Comparison of ENCODE assay signal across 15 mouse cellular contexts in the genomic region with DNA sequence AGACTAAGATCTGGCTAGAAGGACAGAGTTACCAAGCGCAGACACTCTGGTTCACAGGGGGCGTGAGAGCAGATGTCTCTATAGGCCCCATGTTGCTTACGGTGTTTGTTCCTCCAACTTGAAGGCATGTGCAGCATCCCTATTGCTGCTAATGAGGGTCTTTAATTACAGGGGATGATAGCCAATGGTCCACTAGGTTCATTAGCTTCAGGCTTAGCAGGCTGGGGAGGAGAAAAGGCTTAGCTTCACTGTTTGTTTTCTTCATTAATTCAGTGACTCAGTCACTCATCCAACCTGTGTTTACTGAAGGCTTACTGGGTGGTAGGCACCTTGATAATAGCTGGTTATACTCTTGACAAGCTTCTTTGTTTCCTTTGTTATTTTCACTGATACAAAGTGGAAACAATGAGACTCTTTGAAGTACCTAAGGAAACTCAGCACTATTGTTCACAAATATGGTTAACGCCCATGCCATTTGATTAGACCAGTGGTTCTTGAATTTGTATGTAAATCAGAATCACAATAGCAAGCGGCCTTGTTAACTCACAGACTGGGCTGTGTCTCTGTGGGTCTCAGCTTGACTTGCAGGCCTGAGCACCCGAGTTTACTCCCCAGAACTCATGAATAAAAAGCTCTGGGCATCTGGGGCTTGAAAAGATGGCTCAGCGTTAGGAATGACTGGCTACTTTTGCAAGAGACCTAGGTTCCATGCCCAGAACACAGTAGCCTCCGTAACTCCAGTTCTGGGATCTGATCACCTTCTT.
DNase-seq lines count a peak whose midpoint lies in the region; ATAC-seq and TF ChIP-seq lines count a peak whose summit lies in the region.
"Had no signal": no experiment of that assay in that cellular context is flagged by ENCODE, and none has a peak within 500 bp of the region (broad histone marks: within the 10 kb centered on the region; RNA-seq: fewer than 3 reads in every experiment).

No protein-coding gene starts in this region.

- no peaks in the 10 kb centered on the region for H3K9me3 ChIP-seq in forebrain, embryonic 12.5 days
- H3K9me3 ChIP-seq in midbrain, embryonic 12.5 days, result no peaks in the 10 kb centered on the region
- H3K9me3 ChIP-seq: embryonic facial prominence, embryonic 13.5 days had no signal

- peak; percentile 16 for DNase-seq in embryo, embryonic 10.5 days (ENCODE audit: low spot score)
- DNase-seq in embryo, embryonic 10 days (ENCODE audit: low spot score), result no peak
- DNase-seq in Muller cell, postnatal 12 days (ENCODE audit: inconsistent ontology term), result peak; percentile 36
- no peak for DNase-seq in layer of hippocampus, postnatal 10 days (ENCODE audit: low spot score in 2 of 2)
- no peak for DNase-seq in ovary, postnatal 14 days (ENCODE audit: low spot score)
- no peak for DNase-seq in thymus, adult 2 months
- DNase-seq: cerebellum, adult 18-20 months; kidney, postnatal 14 days; layer of hippocampus, postnatal 36 days; liver; lung, embryonic 14.5 days; right cerebral cortex, postnatal 4 days had no signal

- H3K4me2 ChIP-seq in forebrain, embryonic 12.5 days, result no peak overlapping the region
- H3K4me2 ChIP-seq in midbrain, embryonic 12.5 days (replicated peaks), result no peak overlapping the region
- H3K4me2 ChIP-seq: embryonic facial prominence, embryonic 13.5 days; lung, embryonic 14.5 days had no signal

- 10% methylated on average over 8 of the region's 8 CpGs for WGBS in forebrain, embryonic 12.5 days
- WGBS in midbrain, embryonic 12.5 days, result 18% methylated on average over 8 of the region's 8 CpGs
- 93% methylated on average over 8 of the region's 8 CpGs for WGBS in thymus, adult 2 months

- no peak for TF ChIP-seq CTCF in thymus, adult 2 months (IDR thresholded peaks at IDR 0.05; ENCODE audit: borderline replicate concordance, control insufficient read depth, extremely low read depth, insufficient read depth, low read length, poor library complexity)

- H3K27me3 ChIP-seq in forebrain, embryonic 12.5 days, result peaks cover 56% of the 10 kb centered on the region
- H3K27me3 ChIP-seq in midbrain, embryonic 12.5 days, result peaks cover 10% of the 10 kb centered on the region
- no peaks in the 10 kb centered on the region for H3K27me3 ChIP-seq in thymus, adult 2 months (ENCODE audit: control insufficient read depth, insufficient read depth, low read length)
- H3K27me3 ChIP-seq: embryonic facial prominence, embryonic 13.5 days had no signal

- no peak overlapping the region for H3K9ac ChIP-seq in forebrain, embryonic 12.5 days
- no peak overlapping the region for H3K9ac ChIP-seq in midbrain, embryonic 12.5 days (replicated peaks)
- H3K9ac ChIP-seq: embryonic facial prominence, embryonic 13.5 days; lung, embryonic 14.5 days had no signal

- TF ChIP-seq POLR2A in thymus, adult 2 months (IDR thresholded peaks at IDR 0.05; ENCODE audit: control insufficient read depth, extremely low read depth, insufficient read depth, low read length, poor library complexity), result no peak

- H3K4me3 ChIP-seq in forebrain, embryonic 12.5 days (replicated peaks), result no peak overlapping the region
- no peak overlapping the region for H3K4me3 ChIP-seq in midbrain, embryonic 12.5 days
- H3K4me3 ChIP-seq in thymus, adult 2 months (ENCODE audit: control insufficient read depth, insufficient read depth, low read length), result no peak overlapping the region
- H3K4me3 ChIP-seq: embryonic facial prominence, embryonic 13.5 days had no signal

- no peaks in the 10 kb centered on the region for H3K36me3 ChIP-seq in forebrain, embryonic 12.5 days (replicated peaks)
- H3K36me3 ChIP-seq in midbrain, embryonic 12.5 days, result no peaks in the 10 kb centered on the region
- H3K36me3 ChIP-seq in thymus, adult 2 months (ENCODE audit: control insufficient read depth, insufficient read depth, low read length), result peaks cover 5% of the 10 kb centered on the region; the same call in 1 of the 2 replicates
- H3K36me3 ChIP-seq: embryonic facial prominence, embryonic 13.5 days had no signal

- H3K27ac ChIP-seq in forebrain, embryonic 12.5 days, result 0 out of 2 replicates have a peak overlapping the region, but pooled peaks have one; percentile 31
- H3K27ac ChIP-seq in midbrain, embryonic 12.5 days (replicated peaks), result peak overlapping the region; percentile 20; the same call in 1 of the 2 replicates
- H3K27ac ChIP-seq in thymus, adult 2 months (ENCODE audit: control insufficient read depth, insufficient read depth, low read length), result no peak overlapping the region
- H3K27ac ChIP-seq: embryonic facial prominence, embryonic 13.5 days had no signal

- peaks cover 15% of the 10 kb centered on the region for H3K4me1 ChIP-seq in forebrain, embryonic 12.5 days
- H3K4me1 ChIP-seq in midbrain, embryonic 12.5 days, result peaks cover 15% of the 10 kb centered on the region
- no peaks in the 10 kb centered on the region for H3K4me1 ChIP-seq in thymus, adult 2 months (replicated peaks; ENCODE audit: control insufficient read depth, insufficient read depth, low read length)

- peak; percentile 84 for ATAC-seq in forebrain, embryonic 12.5 days (ENCODE audit: low FRiP score)
- ATAC-seq in midbrain, embryonic 12.5 days (ENCODE audit: low FRiP score, low read depth), result peak; percentile 63; the same call in 1 of the 2 replicates

Comparison
In these comparisons a context has a peak if more than half of its experiments do, and no peak if none do; other contexts are left out.
1. DNase-seq: peak in embryo, embryonic 10.5 days (single experiment) and Muller cell, postnatal 12 days (single experiment); none in embryo, embryonic 10 days (single experiment), layer of hippocampus, postnatal 10 days (0 of 2), ovary, postnatal 14 days (single experiment) and thymus, adult 2 months (single experiment).